Mouse (Mus musculus) heart, adult 8-10 months (tissue): ENCODE results near the gene Cd27. TPM values are rescaled to one million over a fixed set of nuclear protein-coding genes. Genes with fewer than 3 reads are reported as not detected.

Experiments
- DNase-seq: peaks from one replicate; pipeline ENCODE4 v3.0.0; 2022; ENCODE audit warnings: low spot score
- total RNA-seq, 4 experiments: library from RNA; stranded (reverse); gene quantifications; 2 replicates each; pipeline ENCODE4 v1.2.4; 2022

The Cd27 gene
- total RNA-seq, 4 experiments from 2014 or later = 0.22 to 0.84 (median 0.43) TPM; not detected in 1

DNA sequence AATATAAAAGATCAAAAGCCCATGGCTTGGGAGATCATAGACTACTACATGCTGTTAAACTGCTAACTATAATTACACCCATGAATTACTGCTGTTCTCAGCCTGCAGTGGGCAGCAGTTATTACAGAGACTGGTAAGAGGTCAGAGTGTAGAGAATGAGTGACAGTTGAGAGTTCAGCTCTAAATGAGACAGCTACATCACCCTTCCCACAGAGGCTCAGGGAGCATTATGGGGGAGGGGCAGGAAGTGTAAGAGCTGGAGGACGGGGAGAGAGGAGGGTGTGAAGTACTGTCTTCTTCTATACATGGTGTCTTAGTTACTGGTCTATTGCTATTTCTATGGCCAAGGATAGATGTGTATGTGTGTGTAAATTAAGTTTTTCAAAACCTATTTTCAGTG, 7.7 kb upstream of the Cd27 start:
- no peak for DNase-seq

DNA sequence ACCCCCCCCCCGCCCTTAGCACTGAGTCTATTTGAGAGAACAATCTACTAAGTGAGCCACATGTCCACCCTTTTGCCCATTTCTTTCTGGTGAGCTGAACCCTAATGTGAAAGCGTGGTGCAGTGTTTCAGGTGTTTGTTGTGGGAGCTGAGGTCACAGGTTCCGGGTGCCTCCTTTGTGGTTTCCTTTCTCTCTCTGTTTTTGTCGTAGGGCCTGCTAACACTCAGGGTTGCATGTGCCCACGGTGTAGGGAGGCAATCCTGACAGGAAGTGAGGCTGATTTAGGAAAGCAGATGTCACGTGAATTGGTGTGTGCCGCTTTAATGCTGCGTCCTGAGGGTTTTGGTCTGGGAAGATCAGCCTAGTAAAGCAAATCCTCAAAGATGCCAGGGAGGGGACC, 4.8 kb upstream of the Cd27 start:
- DNase-seq = no peak

DNA sequence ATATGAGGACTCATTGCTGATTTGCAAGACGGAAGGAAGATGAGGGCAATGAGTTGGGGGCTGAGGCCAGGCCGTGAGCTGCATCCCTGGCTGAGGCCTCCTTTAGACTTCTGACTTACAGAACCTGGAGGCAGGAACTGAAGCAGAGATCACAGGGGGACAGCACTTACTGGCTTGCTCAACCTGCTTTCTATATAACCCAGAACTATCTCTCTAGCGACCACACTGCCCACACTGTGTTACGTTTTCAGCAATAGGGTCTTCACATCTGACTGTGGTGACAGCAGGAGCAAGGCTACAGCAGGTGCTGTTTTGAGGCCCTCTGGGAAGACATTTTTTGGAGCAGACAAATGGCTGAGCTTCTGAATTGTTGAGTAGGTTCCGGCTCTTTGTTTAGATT, 3.8 kb upstream of the Cd27 start:
- DNase-seq = no peak

DNA sequence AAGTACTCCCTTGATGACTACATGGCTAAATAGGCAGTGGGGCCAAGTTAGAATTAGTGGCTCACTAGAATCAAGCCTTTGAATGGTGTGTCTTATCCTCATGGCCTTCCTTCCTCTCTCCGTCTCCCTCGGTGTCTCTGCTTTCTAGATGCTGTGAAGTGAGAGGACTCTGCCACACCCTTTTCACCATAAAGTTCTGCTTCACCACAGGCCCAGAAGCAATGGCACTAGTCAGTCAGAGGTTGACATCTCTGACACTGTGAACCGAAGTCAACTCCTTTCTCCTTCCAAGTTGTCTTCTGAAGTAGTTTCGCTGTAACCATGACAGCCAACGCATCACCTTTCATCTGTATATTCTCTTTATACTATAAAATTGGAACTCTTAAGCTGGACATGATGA, 2.7 kb upstream of the Cd27 start:
- no peak for DNase-seq

DNA sequence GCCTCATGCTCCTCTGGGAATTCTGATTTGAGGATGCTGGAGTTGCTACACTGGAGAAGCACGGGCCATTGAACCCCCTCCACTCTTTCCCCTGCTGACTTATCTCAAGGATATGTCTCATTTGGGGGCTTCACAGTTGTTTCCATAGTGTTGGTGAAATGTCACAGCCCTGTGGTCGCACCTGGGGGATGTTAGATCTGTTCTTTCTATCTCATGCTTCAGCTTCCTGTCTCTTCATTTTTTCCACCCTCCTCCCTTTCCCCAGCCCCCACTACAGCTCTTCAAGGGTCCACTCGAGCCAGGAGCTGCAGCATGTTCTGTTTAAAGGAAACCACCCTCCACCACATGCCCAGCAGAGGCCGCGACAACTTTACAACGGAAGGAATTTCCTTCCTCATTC, 1.6 kb upstream of the Cd27 start:
- no peak for DNase-seq

DNA sequence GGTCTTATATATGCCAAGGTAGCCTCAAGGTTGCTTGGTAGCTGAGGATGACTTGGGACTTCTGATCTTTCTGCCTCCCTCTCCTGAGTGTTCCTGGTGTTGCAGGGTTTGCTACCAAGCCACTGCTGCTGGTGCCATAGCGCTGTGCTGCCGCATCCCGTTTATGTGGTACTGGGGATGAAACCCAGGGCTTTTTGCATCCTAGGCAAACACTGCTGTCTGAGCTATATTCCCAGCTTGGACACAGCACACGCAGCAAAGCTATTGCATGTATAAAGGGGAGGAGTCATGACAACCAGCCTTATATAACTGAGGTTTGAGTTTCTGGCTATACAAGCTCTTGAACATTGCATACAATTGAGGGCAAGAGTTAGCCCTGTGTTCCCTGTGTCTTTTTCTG, 611 bp upstream of the Cd27 start:
- no peak for DNase-seq

DNA sequence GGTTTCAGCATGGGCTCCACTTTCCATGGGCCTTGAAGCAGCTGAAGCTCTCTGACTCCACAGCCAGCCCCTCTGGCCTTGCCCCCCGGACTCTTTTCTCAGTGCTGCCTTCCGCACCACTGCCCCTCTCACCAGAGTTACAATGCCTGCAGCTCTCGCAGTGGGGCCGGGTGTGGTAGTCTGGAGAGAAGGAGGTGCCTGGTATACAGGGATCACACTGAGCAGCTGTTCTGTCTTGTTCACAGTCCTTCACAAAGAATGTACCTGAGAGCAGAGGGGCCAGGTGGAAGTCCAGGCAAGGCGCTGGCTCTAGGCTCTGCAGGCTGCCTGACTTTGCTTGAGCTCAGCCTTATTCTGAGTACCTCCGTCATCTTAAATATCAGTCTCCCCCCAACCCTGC, 469 bp downstream of the Cd27 start:
- DNase-seq = no peak

DNA sequence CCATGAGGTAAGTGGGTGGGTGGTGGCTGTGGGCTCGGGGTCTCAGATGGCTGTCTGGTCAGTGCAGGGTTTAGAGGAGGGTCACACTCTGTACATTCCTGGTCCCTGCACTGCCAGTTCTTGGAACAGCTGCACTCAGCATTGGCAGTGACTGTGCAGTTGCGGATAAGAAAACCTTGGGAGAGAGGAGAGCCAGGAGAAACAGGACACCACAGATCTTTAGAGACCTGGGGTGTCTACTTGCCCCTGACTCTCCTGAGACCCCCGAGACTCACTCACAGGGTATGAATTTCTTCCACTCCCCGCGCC, 2.3 kb downstream of the Cd27 start:
- no peak for DNase-seq

DNA sequence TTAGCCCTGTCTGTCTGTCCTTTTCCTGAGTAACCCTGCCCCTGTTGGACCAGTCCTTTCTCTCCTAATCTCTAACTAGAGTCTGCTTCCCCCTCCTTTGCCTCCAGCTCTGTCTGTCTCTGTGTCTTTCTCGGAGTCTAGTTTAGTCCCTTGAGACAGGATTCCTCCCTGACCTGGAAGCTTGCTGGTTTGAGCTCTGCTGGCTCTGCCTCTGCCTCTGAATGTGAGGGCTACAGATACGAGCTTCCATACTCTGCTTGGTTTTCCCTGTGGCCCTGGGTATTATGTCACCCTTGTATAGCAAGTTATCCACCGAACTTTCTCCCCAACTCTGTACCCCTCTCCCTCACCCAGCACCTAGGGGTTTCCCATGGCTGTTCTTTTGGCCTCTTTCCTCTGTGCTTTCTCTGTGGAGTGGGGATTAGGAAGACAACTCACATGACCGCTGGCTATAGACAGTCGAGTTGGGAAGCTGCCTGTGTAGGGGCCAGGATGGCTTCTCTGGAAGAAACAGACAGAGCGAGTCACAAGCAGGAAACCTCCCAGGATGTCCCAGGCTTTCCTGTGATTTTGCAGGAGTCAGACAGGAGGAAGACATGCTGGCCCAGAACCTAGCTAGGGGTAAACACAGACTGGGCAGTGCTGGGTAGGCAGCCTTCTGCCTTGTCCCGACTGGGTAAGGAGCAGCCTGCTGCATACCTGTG, 2.8 kb downstream of the Cd27 start:
- peak; percentile 30 for DNase-seq

DNA sequence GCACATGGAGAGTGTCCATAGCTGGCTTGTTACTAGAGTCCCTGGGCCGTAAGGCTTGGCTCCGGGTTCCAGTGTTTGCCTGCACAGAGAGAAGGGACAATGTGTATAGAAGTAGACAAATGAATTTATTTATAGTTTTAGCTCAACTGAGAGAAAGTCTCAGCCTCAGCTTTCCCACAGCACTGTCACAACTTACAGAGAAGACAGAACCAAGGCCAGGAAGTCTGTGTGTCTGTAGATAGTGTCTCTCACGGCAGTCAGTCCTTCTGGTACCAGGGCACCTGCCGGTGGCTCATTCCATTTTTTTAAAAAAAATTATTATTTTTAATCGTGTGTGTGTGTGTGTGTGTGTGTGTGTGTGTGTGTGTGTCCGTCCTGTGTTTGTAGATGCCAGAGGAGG, 4.3 kb downstream of the Cd27 start:
- no peak for DNase-seq

DNA sequence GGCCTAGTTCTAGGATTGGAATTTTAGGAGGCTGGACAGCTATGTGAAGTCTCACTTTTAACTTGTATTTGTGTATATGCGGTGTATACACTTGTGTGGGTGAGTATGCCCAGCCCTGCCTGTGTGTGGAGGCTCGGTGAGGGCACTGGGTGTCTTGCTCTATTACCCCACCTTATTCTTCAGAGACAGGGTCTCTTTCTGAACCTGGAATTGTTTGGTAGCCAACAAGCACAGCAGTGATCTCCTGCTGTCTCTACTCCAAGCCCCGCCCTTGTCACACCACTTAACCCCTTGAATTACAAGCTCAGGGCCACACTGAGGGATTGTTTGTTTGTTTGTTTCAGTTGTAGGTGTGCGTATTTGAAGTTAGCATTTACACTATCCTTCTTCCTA, 4.8 kb downstream of the Cd27 start:
- DNase-seq = no peak

DNA sequence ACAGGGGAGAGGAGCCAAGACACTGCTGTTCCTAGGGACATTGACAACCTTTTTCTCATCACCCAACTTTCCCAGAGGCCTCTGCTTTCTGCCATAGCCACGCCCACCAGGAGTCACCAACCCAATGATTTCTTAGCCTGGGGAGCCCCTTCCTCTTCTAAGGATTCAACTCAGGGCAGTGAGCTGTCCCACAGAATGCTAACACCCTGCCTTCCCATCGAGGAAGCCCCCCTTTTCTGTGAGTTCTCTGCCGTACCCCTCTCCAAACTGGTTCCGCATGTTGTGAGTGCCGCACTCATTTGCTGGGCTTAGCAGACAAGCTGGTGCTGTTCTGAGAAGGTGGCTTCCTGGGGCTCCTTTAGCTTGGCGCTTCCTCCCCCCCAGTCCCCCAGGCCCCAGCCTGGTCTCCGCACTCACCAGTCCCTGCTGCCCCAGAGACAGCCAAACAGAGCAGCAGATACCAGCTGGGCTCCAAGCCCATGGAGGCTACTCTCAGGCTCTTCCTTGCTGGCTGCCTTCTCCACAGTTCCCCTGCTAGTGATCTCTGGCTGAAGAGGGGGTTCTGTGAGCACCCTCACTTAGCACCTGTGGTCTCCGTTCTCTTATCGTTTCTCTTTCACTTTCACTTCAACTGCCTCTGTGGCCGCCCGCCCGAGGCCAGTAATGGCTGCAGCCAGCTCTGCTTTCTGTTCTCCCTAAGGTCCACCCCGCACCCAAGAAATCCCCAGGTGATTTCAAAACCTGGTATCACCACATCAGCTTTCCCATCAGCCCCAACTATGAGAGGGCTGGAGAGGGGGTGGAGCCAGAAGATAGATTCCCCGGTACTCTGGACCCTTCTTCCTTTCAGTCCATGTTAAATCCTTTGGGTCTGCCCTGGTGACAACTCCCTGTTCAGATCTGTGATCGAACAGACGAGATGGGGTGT, 5.4 kb downstream of the Cd27 start, which contains the start of gene Tapbpl:
Tapbpl (minus strand) TSS at position 744 of the 928 bp plus-strand sequence.
- DNase-seq = peak; percentile 65

DNA sequence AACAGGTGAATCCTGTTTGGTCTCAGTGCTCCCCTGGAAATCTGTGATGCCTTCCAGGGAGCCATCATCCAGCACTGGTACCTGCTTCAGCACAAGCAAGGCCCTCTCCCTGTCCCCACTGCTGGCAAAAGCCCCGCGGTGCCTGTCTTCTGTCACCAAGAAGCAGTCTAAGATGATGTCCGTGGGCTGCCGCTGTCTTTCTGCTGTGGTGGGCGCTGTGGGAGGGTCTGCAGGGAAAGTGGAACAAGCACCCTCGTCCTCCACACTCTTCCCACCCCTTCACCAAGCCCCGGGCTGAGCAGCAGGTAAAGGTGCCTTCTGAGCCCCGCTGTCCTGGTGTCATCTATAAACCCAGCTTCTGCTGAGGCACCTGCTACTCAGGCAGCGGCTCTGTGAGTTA, 6.2 kb downstream of the Cd27 start:
- DNase-seq = no peak

DNA sequence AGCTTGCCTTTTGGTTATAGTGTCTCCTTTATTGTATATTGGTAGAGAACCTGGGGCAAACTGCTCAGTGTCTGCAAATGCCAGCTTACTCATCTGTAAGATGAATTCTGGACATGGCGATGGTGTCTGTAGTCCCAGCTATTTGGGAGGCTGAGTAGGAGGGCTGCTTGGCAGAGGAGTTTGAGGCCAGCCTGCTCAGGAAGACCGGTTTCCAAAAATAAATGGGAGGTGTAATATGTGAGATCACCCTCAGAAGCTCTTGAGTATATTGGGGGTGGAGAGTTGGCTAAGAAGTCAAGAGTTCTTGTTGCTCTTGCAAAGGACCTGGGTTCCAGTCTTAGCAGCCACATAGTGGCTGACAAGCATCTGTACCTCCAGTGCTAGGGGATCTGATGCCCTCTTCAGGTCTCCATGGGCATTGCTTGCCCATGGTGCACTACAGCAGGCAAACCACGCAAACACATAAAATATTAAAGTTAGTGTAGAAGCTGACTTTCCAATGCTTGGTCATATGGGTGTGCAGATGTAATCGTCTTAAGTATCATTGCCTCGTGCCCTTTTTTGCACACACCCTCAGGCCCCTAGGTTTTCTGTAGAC, 11.2 kb downstream of the Cd27 start:
- DNase-seq = no peak

DNA sequence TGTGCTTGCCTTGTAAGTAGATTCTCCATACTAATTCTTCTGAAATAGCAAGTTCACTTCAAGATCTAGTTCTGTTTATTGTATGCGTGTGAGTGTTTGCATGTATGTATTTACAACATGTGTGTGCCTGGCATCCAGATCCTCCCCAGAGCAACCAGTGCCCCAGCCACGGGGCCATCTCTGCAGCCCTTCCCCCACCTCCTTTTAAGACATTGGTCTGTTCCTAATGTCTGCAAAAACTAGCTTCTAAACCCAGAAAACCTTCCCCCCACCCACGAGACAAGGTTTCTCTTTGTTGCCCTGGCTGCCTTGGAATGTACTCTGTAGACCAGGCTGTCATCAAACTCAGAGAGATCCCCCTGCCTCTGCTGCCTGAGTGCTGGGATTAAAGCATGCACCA, 14.2 kb downstream of the Cd27 start:
- DNase-seq = no peak

DNA sequence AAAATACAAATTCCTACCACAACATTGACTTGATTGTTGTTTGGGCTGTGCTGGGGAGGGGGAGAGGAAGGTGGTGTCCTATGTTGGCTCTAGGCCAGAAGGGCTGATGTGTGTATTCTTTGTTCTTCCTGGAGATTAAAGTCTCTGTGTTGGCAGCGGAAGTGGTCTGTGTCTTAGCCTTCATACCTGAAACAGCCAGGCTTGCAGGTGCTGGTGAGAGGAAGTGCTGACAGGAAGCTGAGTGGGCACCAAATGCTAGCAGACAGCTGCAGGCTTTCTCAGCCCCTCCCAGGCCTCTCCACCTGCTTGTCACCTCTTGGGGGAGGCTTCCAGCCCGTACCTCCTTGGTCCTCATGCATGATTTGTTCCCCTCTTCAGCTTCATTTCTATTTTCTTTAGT, 14.7 kb downstream of the Cd27 start:
- no peak for DNase-seq

DNA sequence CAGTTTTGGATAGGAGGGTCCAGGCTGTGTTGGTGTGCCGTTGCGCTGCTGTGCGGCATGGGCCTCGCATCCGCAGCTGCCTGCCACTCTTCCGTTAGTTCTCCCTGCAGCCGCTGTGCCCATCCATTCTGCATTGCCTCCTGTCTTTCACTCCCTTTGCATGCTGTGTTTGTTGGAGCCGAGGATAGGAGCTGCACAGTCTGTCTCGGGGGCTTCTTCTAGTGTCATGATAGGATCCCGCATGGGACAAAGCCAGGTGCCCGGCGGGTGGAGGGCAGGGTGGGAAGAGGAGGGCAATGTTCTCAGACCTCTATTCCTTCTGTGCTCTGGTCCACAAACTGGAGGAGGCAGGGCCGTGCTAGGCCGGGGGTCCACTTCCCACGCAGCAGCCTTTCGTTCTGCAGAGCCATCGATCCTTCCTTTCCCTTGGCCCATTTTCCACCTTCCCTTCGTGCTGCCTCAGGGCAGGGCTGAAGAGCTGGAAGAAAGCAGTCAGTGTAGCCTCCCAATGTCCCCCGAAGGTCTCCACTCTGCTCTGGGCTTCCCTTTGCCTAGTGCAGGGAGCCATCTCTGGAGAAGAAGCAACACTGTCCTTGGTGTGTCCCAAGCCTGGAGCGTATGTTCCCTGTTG, 15.6 kb downstream of the Cd27 start:
- DNase-seq = no peak

DNA sequence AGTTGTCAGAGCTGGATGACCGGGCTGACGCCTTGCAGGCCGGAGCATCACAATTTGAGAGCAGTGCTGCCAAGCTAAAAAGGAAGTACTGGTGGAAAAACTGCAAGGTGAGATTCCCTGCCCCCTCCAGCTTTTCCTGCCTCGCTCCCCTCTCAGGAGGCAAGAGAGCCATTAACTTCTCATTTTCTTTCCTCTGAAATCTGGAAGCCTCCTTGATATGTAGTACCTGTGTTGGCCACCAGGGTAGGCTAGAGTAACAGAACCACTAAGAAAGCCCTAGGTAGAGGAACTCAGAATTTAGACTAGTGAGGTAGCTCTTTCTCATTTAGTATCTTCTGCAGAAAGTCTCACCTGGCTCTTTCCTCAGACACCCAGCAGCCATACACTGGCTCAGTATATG, 17.8 kb downstream of the Cd27 start:
- DNase-seq = peak; percentile 70

DNA sequence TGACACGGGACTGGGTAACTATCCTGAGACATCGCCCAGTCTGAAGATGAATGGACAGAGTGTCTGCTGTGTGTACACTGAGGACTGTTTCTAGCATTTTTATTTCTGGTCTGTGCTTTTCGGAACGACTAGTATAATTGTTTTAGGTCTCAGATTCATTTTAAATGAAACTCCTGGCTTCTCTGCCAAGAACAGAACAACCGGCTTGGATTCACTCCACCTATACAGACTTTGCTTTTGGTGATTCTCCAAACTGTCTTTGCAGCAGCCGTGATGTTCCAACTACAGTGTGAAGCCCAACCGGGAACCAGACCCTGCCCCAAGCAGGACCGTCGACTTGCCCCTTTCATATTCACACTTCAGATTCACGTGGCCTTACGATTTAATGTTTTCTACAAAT, 18.9 kb downstream of the Cd27 start:
- no peak for DNase-seq

DNA sequence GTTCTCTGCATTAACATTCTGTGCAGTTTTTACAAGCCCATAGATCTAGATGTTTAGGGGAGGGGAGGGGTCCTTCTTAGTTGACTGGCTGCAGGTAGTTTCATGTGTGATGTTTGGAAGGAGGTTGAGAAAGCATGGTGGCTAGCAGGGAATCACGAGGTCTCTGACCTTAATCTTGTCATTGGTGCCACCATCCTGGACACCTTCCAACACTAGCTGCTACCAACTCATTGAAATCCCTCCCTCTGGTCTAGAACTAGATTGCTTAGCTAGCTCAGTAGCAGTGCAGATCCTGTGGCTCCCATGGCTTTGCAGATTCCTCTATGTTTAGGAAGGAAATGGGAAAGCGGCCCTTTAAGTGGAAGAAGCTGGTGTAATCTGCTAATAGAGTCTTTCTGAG, 19.9 kb downstream of the Cd27 start:
- no peak for DNase-seq

DNA sequence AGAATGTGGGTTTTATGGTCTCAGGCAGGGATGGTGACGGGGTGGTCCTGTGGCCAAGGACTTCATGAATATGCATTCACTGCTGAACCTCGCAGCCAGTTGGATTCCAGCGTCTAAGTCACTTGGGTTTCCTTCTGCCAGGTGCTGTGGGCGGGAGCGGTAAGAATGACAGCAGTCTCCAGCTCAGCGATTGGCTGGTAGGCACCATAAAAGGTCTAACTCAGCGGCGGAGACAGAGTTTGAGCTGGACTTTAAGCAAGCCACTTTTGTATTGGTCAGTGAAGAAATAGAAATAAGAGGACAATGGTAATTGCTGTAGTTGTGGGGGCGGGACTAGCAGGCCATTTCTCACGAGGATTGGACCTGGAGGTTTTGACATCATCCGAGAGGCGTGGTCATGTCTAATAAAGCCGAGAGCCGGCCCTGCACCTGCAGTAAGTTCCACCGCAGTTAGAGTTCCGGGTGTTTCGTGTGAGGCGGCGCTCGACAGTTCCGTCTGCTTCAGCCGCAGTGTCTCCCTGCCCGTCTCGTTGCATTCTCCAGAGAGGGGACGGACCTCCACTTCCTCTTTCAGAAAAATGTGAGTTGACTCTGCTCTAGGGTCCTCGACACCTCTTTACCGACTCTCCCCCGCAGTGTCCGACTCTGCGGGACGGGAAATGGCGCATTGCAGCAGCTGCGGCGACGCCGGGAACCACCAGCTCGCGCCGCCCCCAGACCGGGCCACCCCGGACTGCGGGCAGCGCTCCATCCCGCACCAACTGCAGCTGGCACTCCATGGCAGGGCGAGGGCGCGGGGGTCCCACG, 21.5 kb downstream of the Cd27 start, which contains the start of gene Vamp1:
Vamp1 (plus strand) TSS at position 404 of the 807 bp plus-strand sequence.
- DNase-seq = peak; percentile 96
